Mouse (Mus musculus): ENCODE results near the gene Notch4.

Gene Notch4

GRCm38 (mm10) chr17:34597566-34598095, 33.6 kb downstream of the Notch4 start, which contains the start of gene Ager:
Gene Ager (plus strand): TSS chr17:34597862.
- DNase-seq = no peak

- peak in 1 of 2 experiments; percentile 3 for DNase-seq
Observed at GRCm38 (mm10) chr17:34599891-34600290, 35.8 kb downstream of the Notch4 start.

DNA sequence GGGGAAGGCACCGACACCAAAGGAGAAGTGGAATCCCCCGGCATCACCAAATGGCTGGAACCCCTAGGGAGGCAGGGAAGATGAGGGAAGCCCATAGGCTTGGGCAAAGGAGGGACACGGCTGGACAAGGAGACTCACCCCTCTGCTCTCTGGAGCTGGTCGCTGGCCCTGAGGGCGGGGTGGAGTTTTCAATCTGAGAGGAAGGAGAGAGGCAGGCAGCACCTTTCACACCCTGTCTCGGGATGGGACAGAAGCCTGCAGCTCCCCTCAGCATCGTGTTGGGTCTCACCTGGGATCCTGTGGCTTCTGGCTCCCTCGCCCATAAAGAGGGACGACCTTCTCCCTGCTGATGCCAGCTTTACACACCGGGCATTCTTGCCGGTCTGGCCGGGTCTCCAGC, 37.7 kb downstream of the Notch4 start:
- DNase-seq = no peak

DNA sequence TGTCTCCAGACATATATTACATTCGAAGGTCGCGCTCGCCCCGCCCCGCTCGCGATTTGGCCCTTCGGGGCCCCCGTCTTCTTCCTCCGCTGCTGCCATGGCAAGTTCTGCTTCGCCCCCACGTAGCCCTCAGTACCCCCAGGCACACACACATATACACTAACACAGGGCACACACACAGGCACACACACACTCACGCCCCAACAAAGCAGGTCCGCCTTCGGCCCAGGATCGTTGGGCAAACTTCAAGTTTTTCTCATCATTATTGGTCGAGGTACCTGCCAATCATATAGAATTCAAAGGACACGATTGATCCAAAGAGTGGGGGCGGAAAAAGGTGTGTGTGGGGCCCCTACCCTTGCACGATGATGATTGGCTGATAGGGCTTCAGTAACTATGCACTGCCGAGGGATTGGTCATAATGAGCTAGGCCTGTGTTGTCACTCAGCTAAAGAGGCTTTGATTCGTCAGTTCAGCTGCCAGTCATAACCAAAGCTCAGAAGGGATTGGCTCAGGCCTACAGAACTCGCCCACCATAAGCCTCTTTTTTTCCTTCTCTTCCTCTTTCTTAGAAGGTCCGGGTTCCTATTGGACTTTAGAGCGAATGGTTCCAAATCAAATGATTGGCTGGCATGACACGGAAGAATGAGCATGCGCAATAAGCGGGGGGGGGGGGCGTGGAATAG, 39.5 kb downstream of the Notch4 start, which contains the start of gene Rnf5:
Rnf5 (minus strand) TSS at position 316 of the 686 bp plus-strand sequence.
- DNase-seq = peak; percentile 91 to 99

DNA sequence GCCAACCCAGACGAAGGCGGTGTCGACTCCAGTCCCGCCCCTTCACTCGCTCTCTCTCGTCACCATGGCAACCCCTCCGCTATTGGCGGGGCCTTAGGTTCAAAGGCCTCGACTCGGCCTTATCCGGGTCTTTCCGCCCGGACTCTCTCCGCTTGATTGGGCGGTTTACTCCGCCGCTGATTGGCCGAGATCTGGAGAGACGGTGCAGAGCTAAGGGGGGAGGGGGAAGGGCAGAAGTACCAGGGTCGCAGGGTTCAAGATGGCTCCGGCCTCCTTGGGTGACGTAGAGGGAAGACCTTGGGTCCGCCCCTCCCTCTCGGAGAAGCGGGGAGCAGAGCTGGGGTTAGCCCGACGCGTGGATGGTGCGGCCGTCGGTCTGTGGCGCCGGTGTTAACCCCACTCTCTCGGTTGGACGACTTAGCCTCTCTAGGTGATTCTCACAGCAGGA, 40.0 kb downstream of the Notch4 start, which contains the start of gene Agpat1:
Agpat1 (plus strand) TSS at position 202 of the 448 bp plus-strand sequence.
- DNase-seq = peak; percentile 99

DNA sequence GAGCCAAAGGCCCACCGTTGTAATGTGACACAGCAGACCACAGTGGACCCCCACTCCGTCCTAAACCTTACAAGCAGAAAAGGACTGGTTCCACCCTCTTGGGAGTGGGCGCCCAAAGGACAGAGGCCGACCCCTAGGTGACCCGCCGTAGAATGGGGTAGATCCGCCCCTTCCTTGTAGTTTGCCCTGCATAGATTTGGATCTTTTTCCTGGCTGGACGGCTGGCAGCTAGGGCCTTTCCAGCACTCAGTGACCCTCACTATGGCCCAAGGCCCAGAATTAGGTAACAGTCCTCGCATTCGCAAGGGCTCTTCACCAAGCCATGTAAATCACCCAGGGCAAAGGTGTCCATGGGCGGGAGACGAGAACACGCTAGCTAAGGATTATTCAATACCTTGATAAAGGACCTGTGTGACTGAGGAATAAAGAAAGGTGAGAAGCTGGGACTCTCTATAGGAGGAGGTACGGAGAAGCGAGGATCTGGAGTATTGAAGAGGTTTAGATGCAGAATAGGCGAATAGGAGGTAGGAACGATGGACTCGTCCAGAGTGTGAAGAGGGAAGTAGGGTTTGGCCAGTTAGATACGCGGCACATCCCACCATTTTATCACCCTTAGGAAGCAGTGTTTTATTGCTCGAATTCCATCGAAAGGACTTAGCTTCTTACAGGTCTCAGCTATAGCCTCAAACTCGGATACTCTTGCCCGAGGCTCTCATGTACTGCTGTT, 40.6 kb downstream of the Notch4 start:
- DNase-seq = no peak

- peak; percentile 93 to 94 for DNase-seq
Observed at GRCm38 (mm10) chr17:34605609-34606008, 41.5 kb downstream of the Notch4 start.

DNA sequence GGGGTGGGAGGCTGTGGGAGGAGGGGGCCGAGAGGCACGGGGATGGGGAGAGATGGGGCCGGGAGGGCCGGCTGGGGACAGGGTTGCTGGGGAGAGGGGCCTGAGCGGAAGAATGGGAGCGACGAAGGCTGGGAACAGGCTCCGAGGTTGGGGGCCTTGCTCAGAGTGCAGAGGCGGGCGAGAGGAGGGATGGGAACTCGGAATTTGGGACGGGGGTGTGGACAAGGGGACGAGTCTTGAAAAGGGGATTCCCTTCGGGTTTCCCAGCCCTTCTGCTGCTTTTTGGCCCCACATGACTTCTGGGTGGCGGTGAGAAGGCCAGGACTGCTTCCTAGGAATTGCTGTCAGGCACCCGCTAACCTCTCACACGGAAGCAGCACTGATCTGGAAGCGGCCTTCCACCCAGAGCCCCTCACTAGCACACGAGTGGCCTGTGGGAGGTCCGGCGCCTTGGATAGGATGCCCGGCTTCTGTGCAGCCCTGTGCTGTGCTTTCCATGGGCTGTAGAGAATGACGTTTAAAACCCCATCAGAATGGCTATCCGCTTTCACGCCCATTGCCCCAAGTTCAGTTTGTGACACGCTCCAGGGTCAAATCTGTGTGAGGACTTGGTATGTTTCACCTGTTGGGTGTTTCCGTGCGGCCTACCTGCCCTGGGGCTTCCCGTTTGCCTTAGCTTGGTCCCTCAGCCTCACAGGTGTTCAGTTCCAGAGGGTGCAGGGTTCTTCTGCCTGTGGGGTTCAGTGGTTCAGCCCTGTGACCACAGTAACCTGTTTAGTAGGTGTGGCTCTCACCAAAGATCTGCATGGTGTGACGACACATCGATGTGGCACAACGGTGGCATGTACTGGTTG, 42.3 kb downstream of the Notch4 start:
- peak in 1 of 2 experiments; percentile 56 for DNase-seq

- DNase-seq = no peak
Observed at GRCm38 (mm10) chr17:34607997-34608396, 43.9 kb downstream of the Notch4 start.

DNA sequence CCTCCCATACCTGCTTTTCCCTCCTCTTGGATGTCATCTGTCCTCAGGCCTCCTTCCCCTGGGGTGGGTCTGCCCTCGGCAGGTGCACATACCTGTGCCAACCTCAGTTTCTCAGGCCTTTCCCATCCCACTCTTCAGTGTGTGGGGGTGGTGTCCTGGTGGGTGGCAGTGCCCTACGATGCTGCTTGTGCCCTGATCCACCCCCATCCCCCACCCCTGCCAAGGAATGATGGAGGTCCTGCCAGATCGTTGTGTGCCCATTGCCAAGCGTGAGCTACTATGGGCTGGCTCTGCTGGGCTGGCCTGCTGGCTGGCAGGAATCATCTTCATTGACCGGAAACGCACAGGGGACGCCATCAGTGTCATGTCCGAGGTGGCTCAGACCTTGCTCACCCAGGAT, 47.0 kb downstream of the Notch4 start:
- no peak for DNase-seq

GRCm38 (mm10) chr17:34613054-34613645, 49.1 kb downstream of the Notch4 start:
- no peak for DNase-seq

DNA sequence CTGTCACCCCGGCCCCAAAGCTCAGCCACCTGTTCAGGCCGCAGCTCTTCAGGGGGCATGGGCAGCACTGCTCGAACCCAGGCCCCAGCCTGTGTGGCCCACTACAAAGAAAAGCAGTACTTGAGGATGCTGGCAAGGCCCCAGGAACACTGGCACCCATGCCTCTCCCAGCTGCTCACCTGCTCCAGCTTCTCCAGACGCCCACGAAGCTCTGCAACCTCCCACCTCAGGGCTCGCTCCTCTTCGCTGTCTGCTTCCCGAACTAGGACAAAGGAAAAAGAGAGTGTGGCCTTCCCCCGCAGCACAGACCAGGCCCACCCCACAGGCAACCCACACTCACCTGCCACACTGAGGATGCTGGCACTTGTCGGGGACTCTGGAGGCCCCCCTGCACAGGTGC, 49.8 kb downstream of the Notch4 start:
- no peak for DNase-seq

- no peak for DNase-seq
Observed at GRCm38 (mm10) chr17:34615871-34616270, 51.8 kb downstream of the Notch4 start, which contains the start of gene Egfl8. Gene Egfl8 (minus strand): TSS chr17:34615971.

DNA sequence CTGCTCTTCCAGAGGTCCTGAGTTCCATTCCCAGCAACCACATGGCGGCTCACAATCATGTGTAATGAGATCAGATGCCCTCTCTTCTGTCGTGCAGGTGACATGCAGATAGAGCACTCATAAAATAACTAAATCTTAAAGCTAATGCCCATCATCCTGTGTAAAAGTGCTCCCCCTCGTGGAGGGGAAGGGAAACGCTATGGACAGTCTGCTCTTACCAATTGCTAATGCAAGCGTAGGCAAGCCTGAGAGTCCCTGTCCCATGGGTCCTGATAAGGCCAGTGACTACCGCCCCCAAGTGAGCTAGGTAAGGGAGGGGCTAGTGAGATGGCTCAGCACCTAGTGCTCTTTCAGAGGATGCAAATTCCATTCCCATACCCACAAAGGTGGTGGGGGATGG, 54.9 kb downstream of the Notch4 start:
- peak; percentile 57 to 73 for DNase-seq

GRCm38 (mm10) chr17:34621006-34621405, 56.9 kb downstream of the Notch4 start:
- no peak for DNase-seq

GRCm38 (mm10) chr17:34623161-34623560, 59.1 kb downstream of the Notch4 start:
- no peak for DNase-seq

DNA sequence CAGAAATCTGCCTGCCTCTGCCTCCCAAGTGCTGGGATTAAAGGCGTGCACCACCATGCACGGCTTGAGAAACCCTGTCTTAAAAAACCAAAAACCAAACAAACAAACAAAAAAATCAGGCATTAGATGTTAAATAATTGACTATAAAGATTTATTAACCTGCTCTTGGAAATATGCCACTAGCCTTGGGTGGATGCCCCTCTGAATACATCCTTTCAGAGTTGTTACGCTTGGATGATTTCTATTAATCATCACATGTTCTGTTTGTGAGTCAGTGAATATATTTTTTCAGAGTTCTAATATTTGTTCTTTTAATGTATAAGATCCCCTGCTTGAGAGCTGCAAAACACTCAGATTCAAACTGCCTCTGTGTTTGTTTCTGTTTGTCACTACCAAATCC, 60.9 kb downstream of the Notch4 start:
- no peak for DNase-seq

GRCm38 (mm10) chr17:34626062-34626772, 62.1 kb downstream of the Notch4 start:
- peak in 1 of 2 experiments; percentile 46 for DNase-seq

DNA sequence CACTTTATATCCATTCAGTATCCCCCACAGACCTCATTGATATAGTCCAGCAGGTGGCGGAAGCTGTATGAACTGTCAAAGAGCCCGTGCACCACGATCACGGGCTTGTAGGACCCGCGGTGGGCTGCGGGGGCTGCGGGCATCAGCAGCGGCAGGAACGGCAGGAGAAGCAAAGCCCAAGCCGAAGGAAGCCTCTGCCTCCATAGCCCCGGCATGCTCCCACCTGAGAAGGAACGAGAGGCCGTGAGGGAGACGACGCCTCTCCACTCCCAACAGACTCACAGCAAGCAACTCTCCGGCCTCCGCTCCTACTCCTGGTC, 62.7 kb downstream of the Notch4 start:
- DNase-seq = peak in 1 of 2 experiments; percentile 54

DNA sequence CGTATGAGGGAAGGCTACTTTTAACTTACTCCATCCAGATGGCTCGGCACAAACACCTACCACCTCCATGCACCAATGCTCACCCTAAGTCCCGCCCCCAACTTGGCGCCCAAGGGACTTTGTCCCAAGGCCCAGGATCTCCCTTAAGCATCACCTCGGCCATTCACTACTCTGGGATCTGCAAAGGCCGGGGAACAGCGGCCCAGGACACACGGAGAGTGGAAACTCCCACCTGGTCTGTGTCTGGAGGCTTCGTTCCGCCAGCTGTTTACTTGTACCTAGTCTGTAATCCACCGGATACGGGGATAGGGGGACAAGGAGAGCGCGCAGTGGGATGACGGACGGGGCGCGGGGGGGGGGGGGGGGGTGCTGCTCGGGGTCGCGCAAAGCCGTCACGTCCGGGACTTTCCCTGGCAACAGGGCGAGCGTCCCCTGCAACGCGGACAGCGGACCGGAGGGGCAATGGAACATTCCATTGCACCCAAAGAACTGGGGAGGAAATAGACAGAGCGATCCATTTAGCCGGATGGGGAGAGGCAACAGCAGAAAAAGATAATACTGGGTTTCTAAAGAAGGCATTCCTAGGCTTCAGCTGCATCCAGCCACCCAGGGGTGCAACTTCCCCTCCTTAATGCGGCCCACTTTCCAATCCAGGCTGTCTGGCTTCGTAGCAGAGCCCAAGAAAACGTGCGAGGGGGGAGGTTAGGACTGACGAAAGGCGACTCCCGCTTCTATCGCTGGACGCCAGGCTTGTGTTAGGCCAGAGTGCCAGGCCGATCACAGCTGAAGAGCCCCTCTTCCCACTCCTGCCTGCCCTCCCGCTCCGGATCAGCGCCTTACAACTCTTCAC, 63.2 kb downstream of the Notch4 start:
- peak; percentile 65 to 77 for DNase-seq
